Mouse (Mus musculus) stomach, postnatal 0 days (tissue): ENCODE measurements around the gene Smim24. TPM values are rescaled to one million over a fixed set of nuclear protein-coding genes. Genes with fewer than 3 reads are reported as not detected.

Experiments
- ATAC-seq: fragments of 200-750 bp; cut with Nextera tagmentation; 2 replicates; pipeline ENCODE4 v1.8.0; 2017; ENCODE audit not compliant: low FRiP score, low TSS enrichment
- DNase-seq: peaks from one replicate; pipeline ENCODE4 v3.0.0-alpha.2; 2016; ENCODE audit warnings: low spot score
- H3K27ac ChIP-seq: fragments of 300-500 bp; sonication (generic); replicated peaks from 2 replicates; pipeline ENCODE4 v1.5.1; 2014; ENCODE audit warnings: mild to moderate bottlenecking, control low read depth
- H3K27me3 ChIP-seq: fragments of 300-500 bp; sonication (generic); 2 replicates; pipeline ENCODE4 v1.6.1; 2014; ENCODE audit warnings: low read length; ENCODE audit not compliant: control insufficient read depth, insufficient read depth
- H3K36me3 ChIP-seq: fragments of 300-500 bp; sonication (generic); 2 replicates; pipeline ENCODE4 v1.6.1; 2014; ENCODE audit warnings: low read length, mixed read lengths; ENCODE audit not compliant: control insufficient read depth, insufficient read depth
- H3K4me1 ChIP-seq: fragments of 300-500 bp; sonication (generic); replicated peaks from 2 replicates; pipeline ENCODE4 v1.6.1; 2014; ENCODE audit warnings: antibody characterized with exemption; ENCODE audit not compliant: control insufficient read depth, insufficient read depth
- H3K4me2 ChIP-seq: fragments of 300-500 bp; sonication (generic); replicated peaks from 2 replicates; pipeline ENCODE4 v1.6.1; 2014; ENCODE audit warnings: low read depth, mild to moderate bottlenecking, control low read depth, moderate library complexity
- H3K4me3 ChIP-seq: fragments of 300-500 bp; sonication (generic); 2 replicates; pipeline ENCODE4 v1.5.1; 2014; ENCODE audit warnings: low read depth, low read length, control low read depth
- H3K9ac ChIP-seq: fragments of 300-500 bp; sonication (generic); 2 replicates; pipeline ENCODE4 v1.6.1; 2014; ENCODE audit warnings: mild to moderate bottlenecking, low read length, control low read depth, mixed read lengths
- H3K9me3 ChIP-seq: fragments of 300-500 bp; sonication (generic); 2 replicates; pipeline ENCODE4 v1.6.1; 2016; ENCODE audit warnings: low read length; ENCODE audit not compliant: control insufficient read depth
- CTCF ChIP-seq: IDR thresholded peaks from 2 replicates; pipeline ENCODE4 v1.5.1; 2016; ENCODE audit warnings: antibody characterized with exemption, low read depth, mild to moderate bottlenecking, moderate library complexity
- EP300 ChIP-seq: optimal IDR thresholded peaks from 2 replicates; pipeline ENCODE3; 2016; ENCODE audit warnings: antibody characterized with exemption
- WGBS: fragments of 180-500 bp; shearing (Covaris S2); extraction: QIAGEN DNeasy Blood & Tissue Kit; methylation state at CpG from one replicate; pipeline ENCODE4 v1.1.7; 2014; 5-methylcytosine and 5-hydroxymethylcytosine counted together
- polyA plus RNA-seq: library from polyadenylated mRNA; unstranded; fragments of >200 nt; fragmentation: Nextera tagmentation; extraction: Ambion mirVana; gene quantifications from 2 replicates; pipeline ENCODE4 v1.2.1, GENCODE M21; 2015

Gene Smim24
- polyA plus RNA-seq, 1 experiment from 2014 or later: 205 TPM

DNA sequence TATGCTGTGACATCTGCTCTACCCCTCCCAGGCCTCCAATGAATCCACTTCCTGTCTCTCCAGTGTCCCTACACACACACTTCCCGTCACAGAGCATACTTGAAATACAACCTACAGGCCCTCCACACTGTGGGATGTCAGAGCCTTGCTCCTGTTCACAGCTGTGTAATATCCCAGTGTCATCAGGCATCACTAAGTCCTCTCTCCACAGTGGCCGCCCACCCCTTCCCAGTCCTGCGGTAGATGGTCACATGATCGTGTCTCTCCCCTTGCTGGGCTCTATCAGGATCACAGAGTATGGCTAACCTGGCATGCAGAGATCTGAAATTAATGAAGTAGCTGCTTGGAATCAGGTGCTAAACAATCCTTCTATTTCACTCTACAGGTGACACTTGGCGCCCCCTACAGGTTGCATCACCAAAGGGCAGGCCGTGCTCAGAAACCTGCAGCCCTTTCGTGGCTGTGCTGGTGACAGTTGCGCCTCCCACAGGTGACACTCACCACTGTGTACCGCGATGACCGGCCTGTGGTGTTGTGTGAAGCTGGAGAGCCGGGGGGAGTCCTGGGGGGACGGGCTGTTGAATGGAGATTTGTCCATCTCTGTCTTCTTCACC, 12.8 kb downstream of the Smim24 start:
- 51% methylated on average over 13 of the region's 13 CpGs for WGBS
- peaks cover 31% of the 10 kb centered on the region for H3K36me3 ChIP-seq
- no peak for ATAC-seq
- H3K27me3 ChIP-seq: no peaks in the 10 kb centered on the region
- DNase-seq: peak; percentile 76
- peak; percentile 78 for TF ChIP-seq CTCF
- TF ChIP-seq EP300: no peak
- no peak overlapping the region for H3K27ac ChIP-seq
- peaks cover 12% of the 10 kb centered on the region for H3K4me1 ChIP-seq
- H3K4me2 ChIP-seq: no peak overlapping the region
- H3K9me3 ChIP-seq: no peaks in the 10 kb centered on the region
- no peak overlapping the region for H3K4me3 ChIP-seq
- H3K9ac ChIP-seq: no peak overlapping the region

DNA sequence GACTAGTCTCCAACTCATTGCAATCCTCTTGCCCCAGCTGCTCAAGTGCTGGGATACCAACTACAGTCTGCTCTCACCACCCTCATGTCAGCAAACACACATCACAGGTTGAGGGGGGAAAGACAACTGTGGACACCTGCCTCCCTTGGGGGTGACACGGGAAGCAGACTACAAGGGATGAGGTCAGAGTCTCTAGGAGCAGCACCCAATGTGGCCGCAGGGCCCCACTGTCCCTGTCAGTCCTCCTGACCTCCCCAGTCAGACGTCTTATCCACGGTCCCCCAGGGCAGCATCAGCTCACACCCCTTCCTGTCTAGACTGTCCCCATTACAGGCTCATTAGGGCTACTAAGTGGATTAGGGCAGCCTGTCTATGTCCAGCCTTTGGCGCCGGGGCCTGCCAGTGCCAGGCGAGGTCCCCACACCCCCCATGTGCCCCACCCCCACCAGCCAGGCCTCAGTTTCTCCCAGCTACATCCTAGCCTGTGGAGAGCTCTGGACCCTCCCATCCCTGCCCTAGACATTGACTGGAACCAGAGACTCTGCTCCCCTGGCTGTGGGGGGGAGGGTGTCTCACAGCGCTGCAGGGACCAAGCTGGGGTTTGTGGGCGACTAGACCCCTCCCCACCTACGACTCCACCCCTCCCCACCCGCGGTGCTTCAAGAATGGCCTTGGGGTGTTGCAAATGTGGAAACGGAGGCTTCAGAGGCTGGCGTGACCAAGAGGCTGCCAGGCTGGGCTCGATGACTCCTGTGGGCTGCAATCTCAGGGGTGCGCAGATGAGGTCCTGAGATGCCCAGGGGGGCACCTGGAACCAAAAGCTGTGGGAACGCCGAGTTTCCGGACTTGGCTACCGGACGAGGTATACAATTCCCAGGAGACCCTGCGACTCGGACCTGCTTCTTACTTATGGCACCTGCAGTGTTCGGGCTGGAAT, 13.9 kb downstream of the Smim24 start:
- Histone ChIP-seq H3K9ac (no peak overlapping the region), H3K9me3 (no peaks in the 10 kb centered on the region), H3K27ac (no peak overlapping the region), H3K27me3 (no peaks in the 10 kb centered on the region), H3K4me1 (peaks cover 15% of the 10 kb centered on the region), H3K36me3 (peaks cover 31% of the 10 kb centered on the region), H3K4me2 (peak overlapping the region; percentile 30; the same call in 1 of the 2 replicates), H3K4me3 (no peak overlapping the region)
- WGBS: 54% methylated on average over 23 of the region's 24 CpGs
- ATAC-seq: no peak
- TF ChIP-seq CTCF (no peak), EP300 (no peak)
- DNase-seq: no peak

DNA sequence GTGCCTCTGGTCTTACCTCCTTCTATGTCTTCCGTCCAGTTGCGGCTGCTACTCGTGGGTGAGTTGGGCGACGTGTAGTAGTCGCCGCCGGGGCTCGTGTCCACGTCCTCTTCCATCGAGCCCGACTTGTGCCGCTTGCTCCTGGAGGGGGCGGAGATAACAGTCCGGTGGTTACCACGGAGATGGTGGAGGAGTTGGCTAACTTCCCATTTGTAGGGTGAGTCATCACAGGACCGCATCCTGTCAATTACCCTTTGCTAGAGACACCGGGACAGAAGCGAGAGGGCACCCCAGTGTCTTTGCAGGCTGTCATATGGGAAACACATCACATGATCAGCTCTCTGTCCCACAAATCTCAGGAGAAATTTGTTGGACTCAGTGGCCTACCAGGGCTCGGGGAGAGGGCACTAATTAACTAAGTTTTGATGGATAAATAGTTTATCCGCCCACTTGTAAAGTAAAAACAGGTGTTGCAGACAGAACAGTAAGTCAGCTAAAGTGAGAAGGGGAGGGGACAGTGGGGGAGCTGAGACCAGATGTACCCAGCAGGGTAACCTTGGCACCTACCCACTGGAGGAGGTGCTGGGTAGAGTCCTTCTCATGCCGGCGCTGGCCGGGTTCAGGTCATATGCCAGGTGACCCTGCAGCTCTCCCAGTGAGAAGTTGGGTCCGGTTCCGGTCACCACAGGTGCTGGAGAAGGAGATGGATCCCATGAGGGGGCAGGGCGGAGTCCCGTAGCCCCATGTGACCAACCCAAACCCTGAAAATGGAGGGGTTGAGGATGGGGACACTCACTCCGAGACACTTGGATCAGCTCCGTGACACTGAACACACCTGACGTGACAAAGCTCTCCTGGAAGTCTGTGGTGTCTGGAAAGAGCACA, 14.9 kb downstream of the Smim24 start:
- peaks cover 20% of the 10 kb centered on the region for H3K4me1 ChIP-seq
- H3K4me3 ChIP-seq: no peak overlapping the region
- peaks cover 31% of the 10 kb centered on the region for H3K36me3 ChIP-seq
- 0 out of 2 replicates have a peak, but pooled peaks have one; percentile 14 for ATAC-seq
- no peak overlapping the region; the same call in 1 of the 2 replicates for H3K27ac ChIP-seq
- DNase-seq: peak; percentile 74
- no peak overlapping the region for H3K9ac ChIP-seq
- TF ChIP-seq EP300 (no peak), CTCF (peak; percentile 5; the same call in 1 of the 2 replicates)
- peak overlapping the region; percentile 30; the same call in 1 of the 2 replicates for H3K4me2 ChIP-seq
- H3K27me3 ChIP-seq: no peaks in the 10 kb centered on the region
- H3K9me3 ChIP-seq: no peaks in the 10 kb centered on the region
- WGBS: 35% methylated on average over 31 of the region's 31 CpGs

DNA sequence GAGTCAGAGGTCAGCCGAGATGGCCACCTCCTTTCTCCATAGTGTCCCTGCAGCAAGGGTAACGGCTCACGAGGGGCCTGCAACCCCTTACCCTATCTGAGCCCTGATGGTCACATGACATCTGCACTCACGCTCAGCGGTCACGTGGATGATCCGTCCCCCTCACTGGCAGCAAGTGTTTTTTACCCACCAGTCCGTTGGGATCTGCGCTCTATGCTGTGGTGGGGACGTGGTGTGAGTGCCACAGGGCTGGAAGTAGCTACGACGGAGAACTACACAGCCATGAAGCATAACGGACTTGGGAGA, 15.5 kb downstream of the Smim24 start:
- DNase-seq (no peak), ATAC-seq (no peak; the same call in 1 of the 2 replicates)
- Histone ChIP-seq H3K9ac (no peak overlapping the region), H3K4me3 (no peak overlapping the region), H3K27me3 (no peaks in the 10 kb centered on the region), H3K36me3 (peaks cover 29% of the 10 kb centered on the region), H3K4me2 (no peak overlapping the region), H3K9me3 (no peaks in the 10 kb centered on the region), H3K27ac (peak overlapping the region; percentile 30; the same call in 1 of the 2 replicates), H3K4me1 (peaks cover 17% of the 10 kb centered on the region)
- 69% methylated on average over 13 of the region's 13 CpGs for WGBS
- no peak for TF ChIP-seq EP300
- TF ChIP-seq CTCF: no peak

DNA sequence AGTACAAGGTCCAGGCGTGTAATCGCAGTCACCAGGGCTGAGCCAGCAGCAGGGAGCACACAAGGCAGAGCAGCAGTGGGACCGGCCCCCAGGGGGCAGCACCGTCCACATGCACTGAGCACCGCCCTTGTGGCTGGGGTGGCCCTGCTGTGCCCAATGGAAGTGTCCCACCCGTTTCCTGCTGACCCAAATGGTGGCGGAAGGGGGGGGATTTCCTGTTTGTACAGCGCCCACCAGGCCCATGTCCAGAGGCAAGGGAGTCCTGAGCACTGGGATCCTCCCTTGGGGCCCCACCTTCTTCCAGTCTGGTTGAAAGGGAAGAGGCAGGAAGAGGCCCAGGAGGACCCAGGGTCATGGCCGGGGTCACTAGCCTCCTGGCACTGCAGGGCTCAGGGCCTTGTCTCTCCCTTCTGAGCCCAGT, 16.0 kb downstream of the Smim24 start:
- H3K4me1 ChIP-seq: peaks cover 16% of the 10 kb centered on the region
- no peaks in the 10 kb centered on the region for H3K27me3 ChIP-seq
- H3K4me2 ChIP-seq: no peak overlapping the region
- TF ChIP-seq CTCF: peak; percentile 93
- TF ChIP-seq EP300: no peak
- DNase-seq (peak; percentile 91), ATAC-seq (peak; percentile 69)
- H3K36me3 ChIP-seq: peaks cover 29% of the 10 kb centered on the region
- WGBS: 30% methylated on average over 9 of the region's 9 CpGs
- no peaks in the 10 kb centered on the region for H3K9me3 ChIP-seq
- H3K4me3 ChIP-seq: no peak overlapping the region
- peak overlapping the region; percentile 30 for H3K27ac ChIP-seq
- H3K9ac ChIP-seq: no peak overlapping the region
